Mouse (Mus musculus): ENCODE measurements around the gene Akna. TPM values are rescaled to one million over a fixed set of nuclear protein-coding genes. Genes with fewer than 3 reads are reported as not detected.

The Akna gene
- polyA plus RNA-seq, 3 experiments from 2014 or later: 94.8 to 135 (median 102) TPM

Other genes with a start within 250 kb of the Akna start
- not detected for gene Ambp, start 248.6 kb downstream of the Akna start, polyA plus RNA-seq (2017; shearing (Covaris generic))
- not detected for gene Kif12, start 231.2 kb downstream of the Akna start, polyA plus RNA-seq (2017; shearing (Covaris generic))
- 1 to 10 TPM in 1 of 3 experiments, under 1 TPM in 2; 0.11 to 1.2 (median 0.65) TPM for gene Col27a1, start 189.3 kb downstream of the Akna start, polyA plus RNA-seq (2017; shearing (Covaris generic))
- not detected for gene Orm1, start 58.8 kb downstream of the Akna start, polyA plus RNA-seq (2017; shearing (Covaris generic))
- gene Orm3, start 47.2 kb downstream of the Akna start, polyA plus RNA-seq (2017; shearing (Covaris generic)): 1 to 10 TPM in 1 of 3 experiments, under 1 TPM in 1, not detected in 1; 0.90 to 1.6 TPM
- gene Orm2, start 40.9 kb downstream of the Akna start, polyA plus RNA-seq (2017; shearing (Covaris generic)): 1 to 10 TPM in 2 of 3 experiments, not detected in 1; 1.6 to 2.8 TPM
- 1 to 10 TPM in 2 of 3 experiments, under 1 TPM in 1; 0.75 to 4.4 (median 3.9) TPM for gene Whrn, start 92.6 kb upstream of the Akna start, polyA plus RNA-seq (2017; shearing (Covaris generic))
- gene Atp6v1g1, start 141.4 kb upstream of the Akna start, polyA plus RNA-seq (2017; shearing (Covaris generic)): 100 to 1,000 TPM; 197 to 241 (median 218) TPM
- 10 to 100 TPM; 17.1 to 23.9 (median 19.5) TPM for gene Tmem268, start 155.4 kb upstream of the Akna start, polyA plus RNA-seq (2017; shearing (Covaris generic))
- not detected for gene Gm11213, start 201.9 kb upstream of the Akna start, polyA plus RNA-seq (2017; shearing (Covaris generic))
- not detected for gene Tex48, start 219.1 kb upstream of the Akna start, polyA plus RNA-seq (2017; shearing (Covaris generic))